Mouse (Mus musculus) retina, adult 2 months (tissue): ENCODE results near the gene Zbtb4.

ENCODE experiments used
- DNase-seq: peaks from one replicate; pipeline ENCODE4 v3.0.0-alpha.2; 2012; ENCODE audit warnings: low read depth, low spot score

Zbtb4 gene

GRCm38 (mm10) chr11:69800392-69801197 is 34.9 kb downstream of the Zbtb4 start:
- DNase-seq, result no peak

- no peak for DNase-seq
These were observed 35.8 kb downstream of the Zbtb4 start, which contains the start of gene Fgf11 for GRCm38 (mm10) chr11:69801379-69801977. Gene Fgf11, minus strand, starts transcription at chr11:69801857.

GRCm38 (mm10) chr11:69802648-69803105 is 37.0 kb downstream of the Zbtb4 start:
- no peak for DNase-seq

GRCm38 (mm10) chr11:69803328-69803727 is 37.6 kb downstream of the Zbtb4 start:
- DNase-seq, result no peak

GRCm38 (mm10) chr11:69803786-69804651 is 38.3 kb downstream of the Zbtb4 start:
- peak; percentile 54 for DNase-seq

GRCm38 (mm10) chr11:69804652-69804940 is 38.9 kb downstream of the Zbtb4 start:
- DNase-seq, result no peak

GRCm38 (mm10) chr11:69804972-69805909 is 39.5 kb downstream of the Zbtb4 start, which contains the start of gene Tmem102:
Gene Tmem102, minus strand, starts transcription at chr11:69805624.
- DNase-seq, result no peak

- no peak for DNase-seq
These were observed 40.7 kb downstream of the Zbtb4 start for GRCm38 (mm10) chr11:69806378-69806777.

- no peak for DNase-seq
These were observed 41.9 kb downstream of the Zbtb4 start for GRCm38 (mm10) chr11:69807641-69808040.

- no peak for DNase-seq
These were observed 44.6 kb downstream of the Zbtb4 start for GRCm38 (mm10) chr11:69810280-69810679.

- DNase-seq, result no peak
These were observed 49.4 kb downstream of the Zbtb4 start, which contains the start of gene Gm39566 for GRCm38 (mm10) chr11:69815155-69815554. Gene Gm39566, minus strand, starts transcription at chr11:69815298.

- no peak for DNase-seq
These were observed 50.8 kb downstream of the Zbtb4 start for GRCm38 (mm10) chr11:69816520-69816919.

GRCm38 (mm10) chr11:69818365-69818764 is 52.7 kb downstream of the Zbtb4 start, which contains the start of gene Spem2:
Gene Spem2, minus strand, starts transcription at chr11:69818465.
- DNase-seq, result no peak

- no peak for DNase-seq
These were observed 53.2 kb downstream of the Zbtb4 start for GRCm38 (mm10) chr11:69818871-69819270.

GRCm38 (mm10) chr11:69822080-69822479 is 56.4 kb downstream of the Zbtb4 start, which contains the start of gene Spem1:
Gene Spem1, minus strand, starts transcription at chr11:69822180.
- DNase-seq, result no peak

- DNase-seq, result no peak
These were observed 57.7 kb downstream of the Zbtb4 start for GRCm38 (mm10) chr11:69823456-69823855.

GRCm38 (mm10) chr11:69828832-69829231 is 63.1 kb downstream of the Zbtb4 start:
- DNase-seq, result no peak

- no peak for DNase-seq
These were observed 67.8 kb downstream of the Zbtb4 start for GRCm38 (mm10) chr11:69833554-69833953.
